Comparison of ENCODE assay signal across 8 mouse cellular contexts in genomic region chr11:6444077-6444853, GRCm38 (mm10). TPM values are rescaled to one million over a fixed set of nuclear protein-coding genes. Genes with fewer than 3 reads are reported as not detected.
DNase-seq lines count a peak whose midpoint lies in the region; ATAC-seq and TF ChIP-seq lines count a peak whose summit lies in the region.

Gene H2afv (minus strand): TSS chr11:6444443.

- peak; percentile 98 for ATAC-seq in common myeloid progenitor, adult 5-6 weeks (replicated peaks; ENCODE audit: low read depth, poor library complexity, severe bottlenecking)
- ATAC-seq in hindbrain, postnatal 0 days: peak; percentile 100
- ATAC-seq in megakaryocyte, adult 5-6 weeks (ENCODE audit: poor library complexity, severe bottlenecking): peak; percentile 98

- no peaks in the 10 kb centered on the region for H3K9me3 ChIP-seq in hindbrain, postnatal 0 days (ENCODE audit: low read length)

- peak; percentile 100 for DNase-seq in ZHBTc4 (ENCODE audit: low read depth, low spot score)
- DNase-seq in gastrocnemius, adult 2 months: peak; percentile 100
- DNase-seq in hindbrain, postnatal 0 days (ENCODE audit: low spot score): peak; percentile 100
- peak; percentile 99 for DNase-seq in left cerebral cortex, adult 2 months (ENCODE audit: extremely low spot score in 1 of 2, low spot score in 2 of 2)
- peak; percentile 99 for DNase-seq in right cerebral cortex, adult 2 months (ENCODE audit: low spot score in 2 of 2)
- peak; percentile 99 for DNase-seq in urinary bladder, postnatal 14 days (ENCODE audit: low spot score)

- H3K4me1 ChIP-seq in hindbrain, postnatal 0 days (ENCODE audit: insufficient read depth, low read length): no peaks in the 10 kb centered on the region

- peak within 1 kb of the TSS; percentile 73 for H3K4me2 ChIP-seq in hindbrain, postnatal 0 days (ENCODE audit: low read depth, low read length)

- WGBS in hindbrain, postnatal 0 days: under 1% methylated on average over 70 of the region's 80 CpGs

- H3K27ac ChIP-seq in gastrocnemius, adult 2 months: peak within 1 kb of the TSS; percentile 95
- peak within 1 kb of the TSS; percentile 92 for H3K27ac ChIP-seq in hindbrain, postnatal 0 days
- H3K27ac ChIP-seq in left cerebral cortex, adult 2 months: peak within 1 kb of the TSS; percentile 88

- no peaks in the 10 kb centered on the region; the same call in 1 of the 2 replicates for H3K36me3 ChIP-seq in hindbrain, postnatal 0 days (ENCODE audit: insufficient read depth, low read length)

- H3K27me3 ChIP-seq in hindbrain, postnatal 0 days (ENCODE audit: insufficient read depth, low read length): no peaks in the 10 kb centered on the region

- intact Hi-C loops in gastrocnemius, adult 2 months (cut with DNase I): loop anchor here (2.0 kb wide), 1 partner anchor 31 kb away; the partner anchor contains the start of gene Purb
- intact Hi-C loops in left cerebral cortex, adult 2 months (cut with DNase I): loop anchor here (1.0 kb wide), 1 partner anchor 32 kb away; no protein-coding TSS in a partner anchor

- peak within 1 kb of the TSS; percentile 87 for H3K4me3 ChIP-seq in gastrocnemius, adult 2 months
- peak within 1 kb of the TSS; percentile 88 for H3K4me3 ChIP-seq in hindbrain, postnatal 0 days (ENCODE audit: low read length)
- peak within 1 kb of the TSS; percentile 76 for H3K4me3 ChIP-seq in left cerebral cortex, adult 2 months

- TF ChIP-seq CTCF in gastrocnemius, adult 2 months (IDR thresholded peaks at IDR 0.05): peak; percentile 45
- TF ChIP-seq CTCF in hindbrain, postnatal 0 days (IDR thresholded peaks at IDR 0.05; ENCODE audit: low read depth): peak; percentile 50
- peak; percentile 26 for TF ChIP-seq CTCF in left cerebral cortex, adult 2 months (IDR thresholded peaks at IDR 0.05)

- peak within 1 kb of the TSS; percentile 80 for H3K9ac ChIP-seq in hindbrain, postnatal 0 days (replicated peaks; ENCODE audit: low read length)

RNA-seq across cellular contexts. Expression of gene H2afv, which starts in this region (rescaled TPM):
- total RNA-seq in common myeloid progenitor, adult 5-6 weeks (2017): 88.8 and 129 TPM in 2 replicates
- total RNA-seq in gastrocnemius, adult 2 months (2021): 10 to 100 TPM; 44.2 to 70.3 TPM
- 75.5 and 95.0 TPM in 2 replicates for total RNA-seq in hindbrain, postnatal 0 days (2014; rRNA removed)
- 251 and 254 TPM in 2 replicates for polyA plus RNA-seq in hindbrain, postnatal 0 days (2015; fragmentation: Nextera tagmentation; extraction: Ambion mirVana)
- 10 to 100 TPM; 39.6 to 41.4 TPM for total RNA-seq in left cerebral cortex, adult 2 months (2021)
- total RNA-seq in megakaryocyte, adult 5-6 weeks (2015): 235 and 240 TPM in 2 replicates
- 173 and 184 TPM in 2 replicates for total RNA-seq in megakaryocyte, adult 5-6 weeks (2017)

Comparison
In these comparisons a context has a peak if more than half of its experiments do, and no peak if none do; other contexts are left out.
1. Peak in every context shown above with its lines: DNase-seq, ATAC-seq, H3K4me3 ChIP-seq and H3K27ac ChIP-seq.